Mouse (Mus musculus) heart, adult 2 months (tissue): ENCODE measurements around the gene Csf2ra. TPM values are rescaled to one million over a fixed set of nuclear protein-coding genes. Genes with fewer than 3 reads are reported as not detected.
"Not testable (repeated sequence)": the region's sequence is repeated elsewhere in the genome, so short reads cannot be mapped to it uniquely, and the experiment has no call there.

Experiments used
- DNase-seq, 2 experiments: peaks; one replicate each; pipeline ENCODE4 v3.0.0; 2021
- H3K27ac ChIP-seq: fragments of 200-600 bp; 2 replicates; pipeline ENCODE4 v1.8.1; 2022
- H3K27me3 ChIP-seq: fragments of 200-500 bp; 2 replicates; pipeline ENCODE4 v1.6.1; 2012; ENCODE audit warnings: mild to moderate bottlenecking, low read length, inconsistent platforms, mixed read lengths; ENCODE audit not compliant: control insufficient read depth, insufficient read depth
- H3K36me3 ChIP-seq: fragments of 200-500 bp; 2 replicates; pipeline ENCODE4 v1.6.1; 2012; ENCODE audit warnings: low read length, inconsistent platforms; ENCODE audit not compliant: control insufficient read depth, insufficient read depth
- H3K4me1 ChIP-seq: fragments of 200-500 bp; 2 replicates; pipeline ENCODE4 v1.6.1; 2011; ENCODE audit warnings: low read length; ENCODE audit not compliant: control insufficient read depth, insufficient read depth
- H3K4me3 ChIP-seq: fragments of 200-600 bp; 2 replicates; pipeline ENCODE4 v1.8.1; 2022
- H3K79me2 ChIP-seq: fragments of 200-500 bp; replicated peaks from 2 replicates; pipeline ENCODE4 v1.6.1; 2012; ENCODE audit warnings: mild to moderate bottlenecking, inconsistent platforms, low read length, moderate library complexity, mixed read lengths; ENCODE audit not compliant: control insufficient read depth, insufficient read depth
- H3K9ac ChIP-seq: fragments of 200-500 bp; 2 replicates; pipeline ENCODE4 v1.6.1; 2012; ENCODE audit warnings: low read depth, mild to moderate bottlenecking, control low read depth, inconsistent platforms, low read length, mixed read lengths
- CTCF ChIP-seq: fragments of 200-600 bp; IDR thresholded peaks from 2 replicates; pipeline ENCODE4 v1.8.1; 2022; ENCODE audit warnings: antibody characterized with exemption, mild to moderate bottlenecking, moderate library complexity
- EP300 ChIP-seq: fragments of 200-500 bp; IDR thresholded peaks from 2 replicates; pipeline ENCODE4 v1.6.1; 2011; ENCODE audit warnings: low read depth, low read length, control low read depth; ENCODE audit not compliant: insufficient read depth
- POLR2A ChIP-seq: fragments of 200-500 bp; IDR thresholded peaks from 2 replicates; pipeline ENCODE4 v1.6.1; 2011; ENCODE audit warnings: mild to moderate bottlenecking, low read depth, low read length, control low read depth; ENCODE audit not compliant: insufficient read depth
- WGBS: fragments of 180-500 bp; shearing (Covaris S2); methylation state at CpG from one replicate; pipeline ENCODE4 v1.1.7; 2018; 5-methylcytosine and 5-hydroxymethylcytosine counted together
- intact Hi-C: fragments of 180-260 bp; cut with DNase I; formaldehyde crosslinking; loops from one replicate; pipeline ENCODE4 v1.15.1; 2025
- polyA plus RNA-seq: library from polyadenylated mRNA; depleted of rRNA; stranded (reverse); fragments of >200 nt; gene quantifications from 2 replicates; pipeline ENCODE4 v1.2.3, GENCODE M21; 2012
- total RNA-seq, 2 experiments: library from RNA; stranded (reverse); gene quantifications; 2 replicates each; pipeline ENCODE4 v1.2.3; 2021

Csf2ra gene
- total and polyA plus RNA-seq, 3 experiments, result 6.3 to 68.1 (median 7.7) TPM

DNA sequence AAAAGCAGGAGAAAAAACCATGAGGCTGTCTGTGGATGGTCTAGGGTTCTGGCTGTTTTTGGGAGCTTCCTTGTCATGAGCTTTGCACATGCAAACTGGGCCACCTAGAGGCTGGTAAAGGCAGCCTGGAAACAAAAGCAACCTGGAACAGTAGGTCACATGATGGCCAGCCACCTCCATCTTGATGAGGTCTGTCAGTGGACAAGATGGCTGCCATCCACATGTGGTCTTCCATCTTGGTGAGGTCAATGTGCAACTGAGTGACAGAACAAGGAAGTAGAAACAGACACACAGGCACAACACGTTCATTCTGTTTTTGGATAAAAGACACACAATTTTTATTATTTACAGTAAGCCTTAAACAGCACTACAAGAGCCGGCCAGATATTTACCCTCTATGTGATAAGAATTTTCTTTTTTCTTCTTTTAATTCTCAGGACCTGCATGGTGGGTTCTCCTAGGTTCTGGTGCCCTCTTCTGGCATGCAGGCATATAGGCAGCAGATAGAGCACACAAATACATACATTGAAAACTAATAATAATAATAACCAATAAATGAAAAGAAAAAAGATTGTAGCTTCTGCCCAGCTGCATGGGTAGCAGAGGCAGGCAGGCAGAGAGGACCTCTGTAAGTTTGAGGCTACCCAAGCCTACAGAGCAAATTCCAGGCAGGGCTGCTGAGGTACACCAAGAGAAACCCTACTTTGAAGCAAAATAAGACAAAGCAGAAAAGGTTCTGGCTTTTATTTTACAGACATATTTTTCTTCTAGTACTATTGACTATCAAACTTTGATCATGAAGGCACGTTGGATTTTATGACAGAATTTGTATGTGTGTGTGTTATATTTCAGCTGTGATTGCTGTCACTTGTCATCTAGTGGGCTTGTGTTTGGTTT, 37.4 kb upstream of the Csf2ra start:
- H3K27me3 ChIP-seq, result 0 out of 2 replicates have a peak, but pooled peaks cover 1% of the 10 kb centered on the region
- H3K4me1 ChIP-seq, result no peaks in the 10 kb centered on the region
- peak; percentile 33 to 79 for DNase-seq
- no peak overlapping the region for H3K9ac ChIP-seq
- no peaks in the 10 kb centered on the region for H3K36me3 ChIP-seq
- H3K79me2 ChIP-seq, result no peaks in the 10 kb centered on the region
- intact Hi-C loops, result no loop called here
- H3K4me3 ChIP-seq, result no peak overlapping the region
- no peak for TF ChIP-seq POLR2A
- peak; percentile 53 for TF ChIP-seq CTCF
- 17% methylated on average over 3 of the region's 3 CpGs for WGBS
- H3K27ac ChIP-seq, result no peak overlapping the region

DNA sequence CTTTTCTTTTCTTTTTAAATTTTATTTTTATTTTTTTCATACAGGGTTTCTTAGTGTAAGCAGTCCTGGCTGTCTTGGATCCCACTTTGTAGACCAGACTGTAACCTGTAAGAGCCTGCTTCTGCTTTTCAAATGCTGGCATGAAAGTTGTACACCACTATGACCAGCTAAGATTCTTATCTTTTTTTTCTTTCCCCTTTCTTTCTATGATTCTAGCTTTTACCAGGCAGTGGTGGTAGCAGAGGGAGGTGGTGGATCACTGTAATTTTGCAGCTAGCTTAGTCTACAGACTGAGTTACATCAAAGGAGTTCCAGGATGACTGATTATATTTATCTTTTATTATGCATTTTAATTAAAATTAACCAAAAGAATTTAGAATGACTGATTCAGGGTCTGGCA, 36.7 kb upstream of the Csf2ra start:
- Histone ChIP-seq H3K27me3 (0 out of 2 replicates have a peak, but pooled peaks cover 1% of the 10 kb centered on the region), H3K9ac (no peak overlapping the region), H3K4me1 (no peaks in the 10 kb centered on the region), H3K4me3 (no peak overlapping the region), H3K27ac (no peak overlapping the region), H3K36me3 (no peaks in the 10 kb centered on the region), H3K79me2 (no peaks in the 10 kb centered on the region)
- no peak for TF ChIP-seq CTCF
- TF ChIP-seq EP300, result no peak
- no peak for TF ChIP-seq POLR2A
- DNase-seq, result no peak
- intact Hi-C loops, result no loop called here

DNA sequence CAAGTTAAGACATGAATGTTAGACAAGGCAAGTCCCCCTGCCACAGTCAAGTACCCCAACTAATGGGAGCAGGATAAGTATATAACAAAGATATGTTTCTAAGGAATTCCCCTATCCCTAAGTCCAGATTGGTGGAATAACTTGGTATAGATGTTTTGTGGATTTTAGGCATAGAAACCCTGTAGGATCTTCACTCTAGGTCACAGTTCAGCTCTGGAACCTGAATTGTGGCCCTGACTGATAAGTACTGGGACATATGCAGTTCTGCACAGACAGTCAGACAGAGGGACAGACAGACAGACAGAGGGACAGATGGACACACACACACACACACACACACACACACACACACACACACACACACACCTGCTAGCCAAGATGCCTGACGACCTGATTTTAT, 36.0 kb upstream of the Csf2ra start:
- no peak overlapping the region for H3K4me3 ChIP-seq
- 93% methylated on average over 1 of the region's 1 CpGs for WGBS
- TF ChIP-seq CTCF, result no peak
- TF ChIP-seq POLR2A, result no peak
- TF ChIP-seq EP300, result no peak
- no peak overlapping the region for H3K9ac ChIP-seq
- H3K36me3 ChIP-seq, result no peaks in the 10 kb centered on the region
- H3K27me3 ChIP-seq, result 0 out of 2 replicates have a peak, but pooled peaks cover 1% of the 10 kb centered on the region
- no peak overlapping the region for H3K27ac ChIP-seq
- no peak for DNase-seq
- intact Hi-C loops, result no loop called here
- no peaks in the 10 kb centered on the region for H3K79me2 ChIP-seq
- no peaks in the 10 kb centered on the region for H3K4me1 ChIP-seq

DNA sequence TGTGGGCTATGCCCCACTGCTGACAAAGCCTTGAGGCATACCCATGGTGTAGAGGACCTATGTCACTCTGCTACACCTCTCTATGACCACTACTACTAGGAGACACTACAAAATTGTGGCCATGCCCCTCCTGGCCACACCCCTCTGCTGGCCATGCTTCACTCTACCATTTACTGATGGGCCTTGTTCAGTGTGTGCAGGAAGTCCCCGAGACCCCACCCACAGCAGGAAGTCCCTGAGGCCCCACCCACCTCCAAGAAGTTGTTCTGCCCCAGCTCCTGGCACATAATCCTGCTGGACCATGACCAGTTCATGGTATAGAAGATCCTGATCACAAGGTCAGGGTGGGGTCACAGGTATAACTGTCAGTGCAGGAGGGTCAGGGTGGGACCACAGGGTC, 33.0 kb upstream of the Csf2ra start:
- H3K36me3 ChIP-seq, result no peaks in the 10 kb centered on the region

DNA sequence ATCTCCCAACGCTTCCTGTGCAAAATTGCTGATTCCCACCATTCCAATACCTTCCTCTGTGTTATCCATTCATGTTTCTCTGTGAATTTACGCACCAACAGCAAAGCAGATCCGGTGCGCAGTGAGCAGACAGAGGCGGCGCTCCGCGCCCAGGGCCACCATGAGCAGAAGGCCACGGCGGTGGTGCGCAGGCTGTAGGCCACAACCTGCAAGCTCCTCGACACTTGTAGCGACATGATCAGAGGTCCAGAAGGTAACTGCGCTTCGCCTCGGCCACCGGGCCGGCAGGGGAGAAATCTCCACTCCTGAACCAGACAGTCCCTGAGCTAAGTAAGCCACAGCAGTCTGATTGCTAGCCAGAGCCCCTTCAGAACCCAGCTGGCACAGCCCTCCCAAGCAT, 29.5 kb upstream of the Csf2ra start:
- no peak overlapping the region for H3K9ac ChIP-seq
- DNase-seq, result no peak
- intact Hi-C loops, result no loop called here
- H3K4me3 ChIP-seq, result no peak overlapping the region
- no peak overlapping the region for H3K27ac ChIP-seq
- no peaks in the 10 kb centered on the region for H3K4me1 ChIP-seq
- no peaks in the 10 kb centered on the region for H3K36me3 ChIP-seq
- TF ChIP-seq POLR2A, result no peak
- no peak for TF ChIP-seq CTCF
- TF ChIP-seq EP300, result no peak
- H3K79me2 ChIP-seq, result no peaks in the 10 kb centered on the region
- no peaks in the 10 kb centered on the region for H3K27me3 ChIP-seq
- 90% methylated on average over 18 of the region's 18 CpGs for WGBS

More for the DNA sequence above, 33.0 kb upstream of the Csf2ra start:
- Histone ChIP-seq H3K9ac (no peak overlapping the region), H3K4me1 (no peaks in the 10 kb centered on the region), H3K27me3 (no peaks in the 10 kb centered on the region), H3K4me3 (no peak overlapping the region), H3K79me2 (no peaks in the 10 kb centered on the region), H3K27ac (no peak overlapping the region)
- 59% methylated on average over 1 of the region's 1 CpGs for WGBS
- no peak for DNase-seq
- TF ChIP-seq POLR2A, result no peak
- intact Hi-C loops, result no loop called here

DNA sequence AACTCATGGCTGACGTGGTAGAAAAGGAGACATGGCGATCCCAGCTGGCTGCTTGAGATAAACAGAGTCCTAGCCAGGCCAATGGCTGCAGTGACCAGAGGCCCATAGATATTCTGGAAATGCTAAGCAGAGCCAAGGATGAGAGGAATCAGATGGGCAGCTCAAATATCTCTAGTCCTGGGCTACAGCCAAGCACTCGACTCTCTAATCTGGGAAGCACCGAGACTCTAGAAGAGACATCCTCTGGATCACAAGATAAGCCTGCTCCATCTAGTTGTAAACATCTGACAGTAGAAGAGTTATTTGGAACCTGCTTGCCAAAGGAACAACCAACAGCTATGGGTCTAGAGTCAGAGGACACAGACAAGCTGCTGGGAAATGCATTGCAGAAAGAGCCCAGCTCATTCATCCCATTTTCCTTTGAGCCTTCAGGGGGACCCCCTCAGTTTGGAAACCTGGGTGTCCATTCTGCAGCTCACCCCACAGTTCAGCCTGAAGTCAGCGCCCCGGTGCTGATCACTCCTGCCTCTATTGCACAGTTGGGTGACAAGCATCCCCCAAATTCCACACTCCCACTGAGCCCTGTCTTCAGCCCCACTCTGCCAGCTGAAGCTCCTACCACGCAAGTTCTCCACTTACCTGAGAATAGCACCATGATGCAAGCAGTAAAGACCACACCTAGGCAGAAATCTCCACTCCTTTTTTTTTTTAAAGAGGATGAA, 28.1 kb upstream of the Csf2ra start:
- intact Hi-C loops, result no loop called here
- no peaks in the 10 kb centered on the region for H3K36me3 ChIP-seq
- no peak overlapping the region for H3K4me3 ChIP-seq
- H3K27me3 ChIP-seq, result no peaks in the 10 kb centered on the region
- no peaks in the 10 kb centered on the region for H3K4me1 ChIP-seq
- H3K79me2 ChIP-seq, result no peaks in the 10 kb centered on the region
- H3K27ac ChIP-seq, result no peak overlapping the region
- DNase-seq, result no peak
- TF ChIP-seq CTCF, result no peak
- TF ChIP-seq POLR2A, result no peak
- TF ChIP-seq EP300, result no peak
- H3K9ac ChIP-seq, result no peak overlapping the region
- WGBS, result 69% methylated on average over 7 of the region's 7 CpGs

DNA sequence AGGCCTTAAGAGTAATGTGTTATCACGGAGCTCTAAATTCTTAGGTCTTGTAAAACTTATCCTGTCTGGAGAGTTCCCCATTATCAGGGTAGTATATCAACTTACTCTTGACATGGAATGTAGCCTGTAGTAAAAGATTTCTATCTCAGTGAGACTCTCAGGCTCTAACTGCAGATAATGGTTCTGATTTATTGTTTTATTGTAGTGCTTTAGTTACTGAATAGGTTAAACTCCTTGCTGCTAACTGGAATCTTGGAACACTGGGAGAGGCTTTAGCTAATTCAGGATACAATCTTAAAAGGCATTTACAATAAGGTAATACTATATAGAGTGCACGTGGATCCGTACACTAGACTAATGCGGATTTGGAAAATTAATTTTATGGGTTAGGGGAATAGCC, 19.1 kb upstream of the Csf2ra start:
- H3K4me3 ChIP-seq, intact Hi-C loops, H3K36me3 ChIP-seq, H3K9ac ChIP-seq, H3K4me1 ChIP-seq, H3K79me2 ChIP-seq, H3K27ac ChIP-seq, H3K27me3 ChIP-seq, DNase-seq: not testable (repeated sequence)
- WGBS, result 86% methylated on average over 4 of the region's 4 CpGs
